Mouse (Mus musculus): ENCODE data around the gene Ak8.

DNA sequence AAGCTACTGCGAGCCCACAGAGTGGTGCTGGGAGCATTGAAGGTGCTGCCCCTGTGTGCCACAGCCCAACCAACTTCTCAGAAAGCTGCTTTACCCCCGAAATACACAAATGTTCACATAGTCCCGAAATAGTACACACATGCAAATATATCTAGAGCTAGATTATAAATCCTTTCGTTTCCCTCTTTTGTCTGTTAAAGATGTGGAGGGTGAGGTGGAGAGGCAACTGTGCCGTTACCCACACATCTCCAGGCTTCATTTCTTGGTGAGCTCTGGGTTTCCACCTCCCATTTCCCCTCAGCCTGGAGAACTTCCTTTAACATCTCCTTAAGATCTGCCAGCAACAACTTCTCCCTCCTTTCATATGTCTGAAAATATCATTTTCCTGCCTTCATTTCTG is 40.2 kb downstream of the Ak8 start:
- TF ChIP-seq CTCF (IDR thresholded peaks at IDR 0.05; ENCODE audit: low read depth) (no peak), EP300 (IDR thresholded peaks at IDR 0.05; ENCODE audit: low read depth) (no peak)
